Mouse (Mus musculus): ENCODE measurements around the gene Arap1. TPM values are rescaled to one million over a fixed set of nuclear protein-coding genes. Genes with fewer than 3 reads are reported as not detected.
A peak's percentile ranks its signal among the peaks of the same experiment; 100 is the strongest.

The Arap1 gene
- polyA plus RNA-seq, 1 experiment from 2014 or later: 75.5 TPM

DNA sequence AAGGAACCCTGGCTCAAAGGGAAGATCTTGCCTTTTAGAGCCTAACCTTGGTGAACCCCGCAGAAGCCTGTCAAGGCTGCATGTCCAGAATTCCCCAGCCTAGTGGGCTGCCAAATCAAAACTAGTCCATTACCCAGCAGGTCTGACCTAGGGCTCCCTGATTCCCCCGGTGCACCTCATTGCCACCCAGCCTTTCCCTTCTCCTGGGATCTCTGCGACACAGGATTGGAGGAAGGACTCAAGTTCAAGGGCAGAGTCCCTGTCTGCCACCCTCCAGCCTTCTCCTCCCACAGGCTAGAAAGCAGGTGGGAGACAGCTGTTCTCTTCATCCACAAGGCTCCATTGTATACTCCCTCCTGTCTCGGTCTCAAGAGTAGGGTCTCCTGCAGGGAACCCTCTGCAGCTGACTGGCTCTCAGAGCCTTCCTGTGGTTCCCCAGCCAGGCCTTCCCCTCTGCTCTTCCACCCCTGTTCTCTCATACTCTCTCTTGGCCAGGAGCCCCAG is 110.5 kb downstream of the Arap1 start:
- Histone ChIP-seq H3K9me3 (ENCODE audit: control insufficient read depth, low read length) (no peaks in the 10 kb centered on the region), H3K4me2 (ENCODE audit: low read depth, low read length) (no peak overlapping the region), H3K9ac (ENCODE audit: low read depth, low read length) (no peak overlapping the region), H3K4me1 (ENCODE audit: control insufficient read depth, insufficient read depth, low read length) (no peaks in the 10 kb centered on the region), H3K27ac (replicated peaks; ENCODE audit: low read depth, low read length) (no peak overlapping the region), H3K36me3 (ENCODE audit: control insufficient read depth, insufficient read depth, low read length) (no peaks in the 10 kb centered on the region), H3K4me3 (ENCODE audit: low read depth, low read length) (no peak overlapping the region), H3K27me3 (replicated peaks; ENCODE audit: control insufficient read depth, insufficient read depth, low read length) (peaks cover 1% of the 10 kb centered on the region; the same call in 1 of the 2 replicates)
- ATAC-seq (ENCODE audit: low read depth) (no peak), DNase-seq (ENCODE audit: low spot score) (no peak)
- WGBS: 62% methylated on average over 4 of the region's 4 CpGs

- Histone ChIP-seq H3K27ac (replicated peaks; ENCODE audit: low read depth, low read length) (no peak overlapping the region), H3K9me3 (ENCODE audit: control insufficient read depth, low read length) (no peaks in the 10 kb centered on the region), H3K36me3 (ENCODE audit: control insufficient read depth, insufficient read depth, low read length) (no peaks in the 10 kb centered on the region), H3K27me3 (replicated peaks; ENCODE audit: control insufficient read depth, insufficient read depth, low read length) (no peaks in the 10 kb centered on the region), H3K4me2 (ENCODE audit: low read depth, low read length) (no peak overlapping the region), H3K4me1 (ENCODE audit: control insufficient read depth, insufficient read depth, low read length) (no peaks in the 10 kb centered on the region), H3K4me3 (ENCODE audit: low read depth, low read length) (no peak overlapping the region), H3K9ac (ENCODE audit: low read depth, low read length) (no peak overlapping the region)
- ATAC-seq (ENCODE audit: low read depth): no peak
- DNase-seq (ENCODE audit: low spot score): no peak
- 71% methylated on average over 9 of the region's 9 CpGs for WGBS
Observed at GRCm38 (mm10) chr7:101459305-101459813, 111.5 kb downstream of the Arap1 start.

GRCm38 (mm10) chr7:101459923-101460607 is 112.2 kb downstream of the Arap1 start:
- no peak overlapping the region for H3K4me2 ChIP-seq (ENCODE audit: low read depth, low read length)
- ATAC-seq (ENCODE audit: low read depth) (no peak), DNase-seq (ENCODE audit: low spot score) (no peak)
- H3K27me3 ChIP-seq (replicated peaks; ENCODE audit: control insufficient read depth, insufficient read depth, low read length): no peaks in the 10 kb centered on the region
- H3K36me3 ChIP-seq (ENCODE audit: control insufficient read depth, insufficient read depth, low read length): no peaks in the 10 kb centered on the region
- no peak overlapping the region for H3K4me3 ChIP-seq (ENCODE audit: low read depth, low read length)
- H3K4me1 ChIP-seq (ENCODE audit: control insufficient read depth, insufficient read depth, low read length): no peaks in the 10 kb centered on the region
- H3K27ac ChIP-seq (replicated peaks; ENCODE audit: low read depth, low read length): no peak overlapping the region
- H3K9ac ChIP-seq (ENCODE audit: low read depth, low read length): no peak overlapping the region
- WGBS: 47% methylated on average over 10 of the region's 10 CpGs
- no peaks in the 10 kb centered on the region for H3K9me3 ChIP-seq (ENCODE audit: control insufficient read depth, low read length)

- Histone ChIP-seq H3K9me3 (ENCODE audit: control insufficient read depth, low read length) (no peaks in the 10 kb centered on the region), H3K4me1 (ENCODE audit: control insufficient read depth, insufficient read depth, low read length) (no peaks in the 10 kb centered on the region), H3K27ac (replicated peaks; ENCODE audit: low read depth, low read length) (no peak overlapping the region), H3K9ac (ENCODE audit: low read depth, low read length) (no peak overlapping the region), H3K27me3 (replicated peaks; ENCODE audit: control insufficient read depth, insufficient read depth, low read length) (no peaks in the 10 kb centered on the region), H3K4me2 (ENCODE audit: low read depth, low read length) (no peak overlapping the region), H3K4me3 (ENCODE audit: low read depth, low read length) (no peak overlapping the region), H3K36me3 (ENCODE audit: control insufficient read depth, insufficient read depth, low read length) (no peaks in the 10 kb centered on the region)
- peak; percentile 62 for ATAC-seq (ENCODE audit: low read depth)
- 36% methylated on average over 10 of the region's 10 CpGs for WGBS
- peak; percentile 58 for DNase-seq (ENCODE audit: low spot score)
Observed at GRCm38 (mm10) chr7:101460608-101460957, 112.7 kb downstream of the Arap1 start.

- no peak for ATAC-seq (ENCODE audit: low read depth)
- WGBS: 76% methylated on average over 9 of the region's 11 CpGs
- DNase-seq (ENCODE audit: low spot score): no peak
Observed at GRCm38 (mm10) chr7:101461571-101461970, 113.7 kb downstream of the Arap1 start.

More at GRCm38 (mm10) chr7:101461571-101461970, 113.7 kb downstream of the Arap1 start:
- H3K27me3 ChIP-seq (replicated peaks; ENCODE audit: control insufficient read depth, insufficient read depth, low read length): no peaks in the 10 kb centered on the region
- no peak overlapping the region for H3K9ac ChIP-seq (ENCODE audit: low read depth, low read length)
- no peaks in the 10 kb centered on the region for H3K9me3 ChIP-seq (ENCODE audit: control insufficient read depth, low read length)
- no peak overlapping the region for H3K27ac ChIP-seq (replicated peaks; ENCODE audit: low read depth, low read length)
- H3K4me2 ChIP-seq (ENCODE audit: low read depth, low read length): no peak overlapping the region
- H3K36me3 ChIP-seq (ENCODE audit: control insufficient read depth, insufficient read depth, low read length): no peaks in the 10 kb centered on the region
- no peak overlapping the region for H3K4me3 ChIP-seq (ENCODE audit: low read depth, low read length)
- H3K4me1 ChIP-seq (ENCODE audit: control insufficient read depth, insufficient read depth, low read length): no peaks in the 10 kb centered on the region

Other genes starting within 250 kb of the Arap1 start
- 9.7 and 10.5 TPM in 2 replicates for gene Atg16l2, start 45.8 kb upstream of the Arap1 start, polyA plus RNA-seq (2014; fragmentation: Nextera tagmentation; extraction: Ambion mirVana)
- gene Stard10, start 31.0 kb upstream of the Arap1 start, polyA plus RNA-seq (2014; fragmentation: Nextera tagmentation; extraction: Ambion mirVana): 21.2 and 21.5 TPM in 2 replicates
- gene Gm45837, start 62.8 kb downstream of the Arap1 start, polyA plus RNA-seq (2014; fragmentation: Nextera tagmentation; extraction: Ambion mirVana): not detected in 2 replicates
- 32.1 and 33.0 TPM in 2 replicates for gene Pde2a, start 73.6 kb downstream of the Arap1 start, polyA plus RNA-seq (2014; fragmentation: Nextera tagmentation; extraction: Ambion mirVana)
- not detected in 2 replicates for gene Art2b, start 237.5 kb downstream of the Arap1 start, polyA plus RNA-seq (2014; fragmentation: Nextera tagmentation; extraction: Ambion mirVana)

All from embryonic facial prominence, embryonic 14.5 days (tissue).